Mouse (Mus musculus): ENCODE measurements around the gene Ints5. TPM values are rescaled to one million over a fixed set of nuclear protein-coding genes. Genes with fewer than 3 reads are reported as not detected.

Ints5 gene
- 29.3 and 33.5 TPM in 2 replicates for polyA plus RNA-seq (2014; fragmentation: Nextera tagmentation; extraction: Ambion mirVana)

DNA sequence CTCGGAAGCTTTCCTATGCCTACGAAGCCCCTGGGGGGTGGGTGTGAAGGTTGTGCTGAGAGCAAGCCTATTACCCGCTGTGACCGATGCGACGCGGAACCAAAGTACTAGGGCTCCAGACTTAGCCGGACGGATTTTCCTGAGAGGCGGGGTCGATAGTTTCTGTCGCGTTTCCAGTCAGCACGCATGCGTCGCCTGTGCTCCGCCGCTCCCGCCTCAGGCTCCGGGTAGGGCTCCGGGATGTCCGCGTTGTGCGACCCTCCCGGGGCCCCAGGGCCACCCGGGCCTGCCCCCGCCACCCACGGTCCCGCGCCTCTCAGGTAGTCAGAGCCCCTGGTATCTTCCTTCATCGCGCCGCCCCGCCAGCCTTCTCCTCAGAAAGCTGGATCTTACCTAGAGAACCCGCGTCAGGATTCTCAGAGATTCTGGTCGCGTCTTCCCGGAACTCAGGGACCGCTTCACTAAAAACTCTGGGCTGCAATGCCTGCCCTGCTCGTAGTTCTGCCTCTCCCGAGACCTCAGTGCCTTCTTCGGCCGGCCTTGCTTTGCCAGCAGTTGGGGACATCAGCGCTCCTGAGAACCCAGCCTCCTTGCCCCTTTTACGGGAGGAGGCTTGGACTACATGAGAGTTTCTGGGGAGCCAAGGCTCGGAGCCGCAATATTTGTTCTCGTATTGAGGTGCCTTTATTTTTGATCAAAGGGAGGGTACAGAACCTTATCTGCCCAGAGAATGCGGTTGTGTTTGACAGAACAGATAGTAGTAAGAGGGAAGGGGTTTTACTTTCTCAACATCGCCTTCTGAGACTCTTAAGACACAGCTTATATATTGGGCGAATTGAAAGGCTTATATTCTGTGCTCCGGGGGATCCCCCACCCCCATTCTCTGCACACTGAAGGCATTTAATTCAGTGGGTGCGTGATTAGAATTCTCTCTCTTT is at the start of gene Ints5:
Ints5 (plus strand) TSS at position 177 of the 938 bp plus-strand sequence.
- Histone ChIP-seq H3K27me3 (ENCODE audit: control insufficient read depth, insufficient read depth, low read length) (no peaks in the 10 kb centered on the region), H3K9ac (replicated peaks; ENCODE audit: low read depth, low read length) (peak within 1 kb of the TSS; percentile 92), H3K4me2 (replicated peaks; ENCODE audit: low read depth, low read length) (peak within 1 kb of the TSS; percentile 80), H3K4me1 (ENCODE audit: control insufficient read depth, insufficient read depth, low read length) (peaks cover 18% of the 10 kb centered on the region), H3K36me3 (ENCODE audit: control insufficient read depth, insufficient read depth, low read length) (peaks cover 28% of the 10 kb centered on the region), H3K27ac (ENCODE audit: low read length) (peak within 1 kb of the TSS; percentile 89), H3K4me3 (ENCODE audit: low read depth, low read length) (peak within 1 kb of the TSS; percentile 89), H3K9me3 (ENCODE audit: control insufficient read depth, low read depth, low read length) (no peaks in the 10 kb centered on the region)
- 2% methylated on average over 54 of the region's 54 CpGs for WGBS
- ATAC-seq (ENCODE audit: insufficient number of reproducible peaks, insufficient read depth, low FRiP score, low read depth), result peak; percentile 68

DNA sequence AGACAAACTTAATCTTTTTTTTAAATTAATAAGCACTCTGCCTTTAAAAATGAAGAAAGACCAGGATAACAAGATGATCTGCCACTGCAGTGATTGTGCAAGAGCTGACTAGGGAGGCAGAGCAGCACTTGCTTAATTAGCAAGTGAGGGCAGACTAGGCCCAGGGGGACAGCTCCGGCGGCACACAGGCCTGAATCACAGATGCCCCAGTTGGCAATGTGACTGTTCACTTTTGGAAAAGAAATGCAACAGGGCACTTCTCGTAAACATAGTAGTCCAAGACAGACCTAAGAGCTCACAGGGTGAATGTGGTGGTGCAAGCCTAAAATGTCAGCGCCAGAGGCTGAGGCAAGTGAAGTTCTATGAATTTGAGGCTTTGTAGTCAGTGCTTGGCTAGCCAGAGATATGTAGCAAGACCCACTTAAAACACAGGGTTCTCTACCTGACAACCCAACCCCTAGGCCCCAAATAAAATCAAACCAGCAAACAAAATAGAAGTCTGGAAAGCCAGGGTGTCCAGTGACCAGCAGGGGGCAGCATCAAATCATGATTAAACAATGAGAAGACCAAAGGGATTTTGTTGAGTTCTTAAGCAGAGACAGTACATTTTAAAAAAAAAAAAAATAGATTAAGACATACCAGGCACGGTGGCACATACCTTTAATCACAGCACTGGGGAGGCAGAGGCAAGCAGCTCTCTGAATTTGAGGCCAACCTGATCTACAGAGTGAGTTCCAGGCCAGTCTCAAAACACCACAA is 48.3 kb upstream of the Ints5 start:
- Histone ChIP-seq H3K4me1 (ENCODE audit: control insufficient read depth, insufficient read depth, low read length) (peaks cover 5% of the 10 kb centered on the region; the same call in 1 of the 2 replicates), H3K27ac (ENCODE audit: low read length) (no peak overlapping the region), H3K9me3 (ENCODE audit: control insufficient read depth, low read depth, low read length) (no peaks in the 10 kb centered on the region), H3K4me2 (replicated peaks; ENCODE audit: low read depth, low read length) (no peak overlapping the region), H3K9ac (replicated peaks; ENCODE audit: low read depth, low read length) (no peak overlapping the region), H3K4me3 (ENCODE audit: low read depth, low read length) (no peak overlapping the region), H3K27me3 (ENCODE audit: control insufficient read depth, insufficient read depth, low read length) (no peaks in the 10 kb centered on the region), H3K36me3 (ENCODE audit: control insufficient read depth, insufficient read depth, low read length) (peaks cover 12% of the 10 kb centered on the region)
- ATAC-seq (ENCODE audit: insufficient number of reproducible peaks, insufficient read depth, low FRiP score, low read depth), result no peak
- 63% methylated on average over 5 of the region's 5 CpGs for WGBS

DNA sequence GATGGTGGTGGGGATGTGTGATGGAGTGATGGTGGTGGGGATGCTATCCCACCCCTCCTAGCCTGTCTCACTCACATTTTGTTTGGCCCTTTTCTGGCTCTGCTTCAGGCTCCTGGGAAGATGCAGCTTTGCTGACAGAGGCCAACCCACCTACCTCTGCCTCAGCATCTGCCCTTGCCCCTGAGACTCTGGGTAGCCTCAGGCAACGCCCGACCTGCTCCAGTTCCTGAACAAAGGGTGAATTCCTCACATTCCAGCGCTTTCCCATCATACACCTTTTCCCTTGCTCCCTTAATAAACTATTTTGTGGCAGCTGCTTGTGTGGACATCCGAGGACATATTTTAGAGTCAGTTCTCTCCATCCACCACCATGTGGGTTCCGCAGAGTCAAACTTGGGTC is 44.4 kb upstream of the Ints5 start:
- H3K27ac ChIP-seq (ENCODE audit: low read length), result no peak overlapping the region
- no peaks in the 10 kb centered on the region for H3K9me3 ChIP-seq (ENCODE audit: control insufficient read depth, low read depth, low read length)
- no peak overlapping the region for H3K4me2 ChIP-seq (replicated peaks; ENCODE audit: low read depth, low read length)
- no peak for ATAC-seq (ENCODE audit: insufficient number of reproducible peaks, insufficient read depth, low FRiP score, low read depth)
- no peak overlapping the region for H3K4me3 ChIP-seq (ENCODE audit: low read depth, low read length)
- H3K27me3 ChIP-seq (ENCODE audit: control insufficient read depth, insufficient read depth, low read length), result no peaks in the 10 kb centered on the region
- WGBS, result 75% methylated on average over 5 of the region's 5 CpGs
- no peak overlapping the region for H3K9ac ChIP-seq (replicated peaks; ENCODE audit: low read depth, low read length)
- peaks cover 7% of the 10 kb centered on the region for H3K36me3 ChIP-seq (ENCODE audit: control insufficient read depth, insufficient read depth, low read length)
- no peaks in the 10 kb centered on the region for H3K4me1 ChIP-seq (ENCODE audit: control insufficient read depth, insufficient read depth, low read length)

- Histone ChIP-seq H3K9ac (replicated peaks; ENCODE audit: low read depth, low read length) (no peak within 1 kb of the TSS), H3K4me2 (replicated peaks; ENCODE audit: low read depth, low read length) (no peak within 1 kb of the TSS), H3K36me3 (ENCODE audit: control insufficient read depth, insufficient read depth, low read length) (peaks cover 7% of the 10 kb centered on the region), H3K9me3 (ENCODE audit: control insufficient read depth, low read depth, low read length) (no peaks in the 10 kb centered on the region), H3K27ac (ENCODE audit: low read length) (peak within 1 kb of the TSS; percentile 33; the same call in 1 of the 2 replicates), H3K27me3 (ENCODE audit: control insufficient read depth, insufficient read depth, low read length) (no peaks in the 10 kb centered on the region), H3K4me3 (ENCODE audit: low read depth, low read length) (no peak within 1 kb of the TSS), H3K4me1 (ENCODE audit: control insufficient read depth, insufficient read depth, low read length) (no peaks in the 10 kb centered on the region)
- peak; percentile 72; the same call in 1 of the 2 replicates for ATAC-seq (ENCODE audit: insufficient number of reproducible peaks, insufficient read depth, low FRiP score, low read depth)
- WGBS, result 19% methylated on average over 7 of the region's 7 CpGs
Measured at GRCm38 (mm10) chr19:8850402-8850901, 42.4 kb upstream of the Ints5 start, which contains the start of gene Lrrn4cl. TSS of gene Lrrn4cl (plus strand) at chr19:8850768.

GRCm38 (mm10) chr19:8851639-8852038 is 41.2 kb upstream of the Ints5 start:
- H3K27ac ChIP-seq (ENCODE audit: low read length), result no peak overlapping the region
- ATAC-seq (ENCODE audit: insufficient number of reproducible peaks, insufficient read depth, low FRiP score, low read depth), result no peak
- no peaks in the 10 kb centered on the region for H3K27me3 ChIP-seq (ENCODE audit: control insufficient read depth, insufficient read depth, low read length)
- no peak overlapping the region for H3K4me2 ChIP-seq (replicated peaks; ENCODE audit: low read depth, low read length)
- 42% methylated on average over 7 of the region's 7 CpGs for WGBS
- no peaks in the 10 kb centered on the region for H3K9me3 ChIP-seq (ENCODE audit: control insufficient read depth, low read depth, low read length)
- H3K9ac ChIP-seq (replicated peaks; ENCODE audit: low read depth, low read length), result no peak overlapping the region
- peaks cover 7% of the 10 kb centered on the region for H3K36me3 ChIP-seq (ENCODE audit: control insufficient read depth, insufficient read depth, low read length)
- no peak overlapping the region for H3K4me3 ChIP-seq (ENCODE audit: low read depth, low read length)
- H3K4me1 ChIP-seq (ENCODE audit: control insufficient read depth, insufficient read depth, low read length), result no peaks in the 10 kb centered on the region

- Histone ChIP-seq H3K9me3 (ENCODE audit: control insufficient read depth, low read depth, low read length) (no peaks in the 10 kb centered on the region), H3K27me3 (ENCODE audit: control insufficient read depth, insufficient read depth, low read length) (no peaks in the 10 kb centered on the region), H3K4me2 (replicated peaks; ENCODE audit: low read depth, low read length) (no peak overlapping the region), H3K36me3 (ENCODE audit: control insufficient read depth, insufficient read depth, low read length) (peaks cover 5% of the 10 kb centered on the region), H3K27ac (ENCODE audit: low read length) (no peak overlapping the region), H3K4me3 (ENCODE audit: low read depth, low read length) (no peak overlapping the region), H3K9ac (replicated peaks; ENCODE audit: low read depth, low read length) (no peak overlapping the region), H3K4me1 (ENCODE audit: control insufficient read depth, insufficient read depth, low read length) (no peaks in the 10 kb centered on the region)
- ATAC-seq (ENCODE audit: insufficient number of reproducible peaks, insufficient read depth, low FRiP score, low read depth), result no peak
- WGBS, result 51% methylated on average over 10 of the region's 10 CpGs
Measured at GRCm38 (mm10) chr19:8852236-8852928, 40.4 kb upstream of the Ints5 start.

DNA sequence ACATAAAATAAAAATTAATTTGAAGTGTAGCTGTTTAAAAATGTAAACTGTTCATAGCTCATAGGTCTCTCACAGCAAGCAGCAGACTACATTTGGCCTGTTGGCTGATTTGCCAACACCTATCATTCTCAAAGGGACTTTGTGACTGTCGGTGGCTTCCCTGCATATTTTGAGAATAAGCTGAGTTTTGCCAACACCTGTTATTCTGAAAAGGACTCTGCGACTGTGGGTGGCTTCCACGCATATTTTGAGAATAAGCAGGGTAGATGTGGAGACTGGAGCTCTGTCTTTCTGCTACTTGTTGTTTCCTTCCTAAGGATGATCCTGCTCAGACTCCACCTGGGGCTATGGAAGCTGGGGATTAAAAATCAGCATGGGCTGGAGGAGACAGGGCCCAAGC is 39.7 kb upstream of the Ints5 start:
- Histone ChIP-seq H3K4me2 (replicated peaks; ENCODE audit: low read depth, low read length) (no peak overlapping the region), H3K9me3 (ENCODE audit: control insufficient read depth, low read depth, low read length) (no peaks in the 10 kb centered on the region), H3K4me1 (ENCODE audit: control insufficient read depth, insufficient read depth, low read length) (no peaks in the 10 kb centered on the region), H3K27me3 (ENCODE audit: control insufficient read depth, insufficient read depth, low read length) (no peaks in the 10 kb centered on the region), H3K36me3 (ENCODE audit: control insufficient read depth, insufficient read depth, low read length) (no peaks in the 10 kb centered on the region; the same call in 1 of the 2 replicates), H3K27ac (ENCODE audit: low read length) (no peak overlapping the region), H3K9ac (replicated peaks; ENCODE audit: low read depth, low read length) (no peak overlapping the region), H3K4me3 (ENCODE audit: low read depth, low read length) (no peak overlapping the region)
- WGBS, result 84% methylated on average over 3 of the region's 3 CpGs
- ATAC-seq (ENCODE audit: insufficient number of reproducible peaks, insufficient read depth, low FRiP score, low read depth), result no peak

- WGBS, result 47% methylated on average over 4 of the region's 4 CpGs
- no peak overlapping the region for H3K4me2 ChIP-seq (replicated peaks; ENCODE audit: low read depth, low read length)
- no peaks in the 10 kb centered on the region for H3K9me3 ChIP-seq (ENCODE audit: control insufficient read depth, low read depth, low read length)
- no peak for ATAC-seq (ENCODE audit: insufficient number of reproducible peaks, insufficient read depth, low FRiP score, low read depth)
- no peaks in the 10 kb centered on the region for H3K36me3 ChIP-seq (ENCODE audit: control insufficient read depth, insufficient read depth, low read length)
- H3K9ac ChIP-seq (replicated peaks; ENCODE audit: low read depth, low read length), result no peak overlapping the region
- no peaks in the 10 kb centered on the region for H3K27me3 ChIP-seq (ENCODE audit: control insufficient read depth, insufficient read depth, low read length)
- H3K27ac ChIP-seq (ENCODE audit: low read length), result no peak overlapping the region
- H3K4me3 ChIP-seq (ENCODE audit: low read depth, low read length), result no peak overlapping the region
- H3K4me1 ChIP-seq (ENCODE audit: control insufficient read depth, insufficient read depth, low read length), result no peaks in the 10 kb centered on the region
Measured at GRCm38 (mm10) chr19:8857689-8858088, 35.1 kb upstream of the Ints5 start.
